Mouse (Mus musculus) stomach, embryonic 16.5 days (tissue): ENCODE data around the gene Gm17604. TPM values are rescaled to one million over a fixed set of nuclear protein-coding genes. Genes with fewer than 3 reads are reported as not detected.

Experiments used
- polyA plus RNA-seq: library from polyadenylated mRNA; unstranded; fragments of >200 nt; fragmentation: Nextera tagmentation; extraction: Ambion mirVana; gene quantifications from 2 replicates; pipeline ENCODE4 v1.2.1, GENCODE M21; 2015

The Gm17604 gene
- polyA plus RNA-seq, 1 experiment from 2014 or later = not detected

Other genes with a start within 250 kb of the Gm17604 start
- 31.3 and 31.7 TPM in 2 replicates for gene Mospd2, start 24.5 kb downstream of the Gm17604 start, polyA plus RNA-seq
- gene Fancb, start 24.2 kb downstream of the Gm17604 start, polyA plus RNA-seq = 11.4 and 12.7 TPM in 2 replicates